Mouse (Mus musculus): ENCODE measurements around the gene Dnase1l1. TPM values are rescaled to one million over a fixed set of nuclear protein-coding genes. Genes with fewer than 3 reads are reported as not detected.

Gene Dnase1l1
- 1.5 and 2.7 TPM in 2 replicates for polyA plus RNA-seq (2015; fragmentation: Nextera tagmentation; extraction: Ambion mirVana)

DNA sequence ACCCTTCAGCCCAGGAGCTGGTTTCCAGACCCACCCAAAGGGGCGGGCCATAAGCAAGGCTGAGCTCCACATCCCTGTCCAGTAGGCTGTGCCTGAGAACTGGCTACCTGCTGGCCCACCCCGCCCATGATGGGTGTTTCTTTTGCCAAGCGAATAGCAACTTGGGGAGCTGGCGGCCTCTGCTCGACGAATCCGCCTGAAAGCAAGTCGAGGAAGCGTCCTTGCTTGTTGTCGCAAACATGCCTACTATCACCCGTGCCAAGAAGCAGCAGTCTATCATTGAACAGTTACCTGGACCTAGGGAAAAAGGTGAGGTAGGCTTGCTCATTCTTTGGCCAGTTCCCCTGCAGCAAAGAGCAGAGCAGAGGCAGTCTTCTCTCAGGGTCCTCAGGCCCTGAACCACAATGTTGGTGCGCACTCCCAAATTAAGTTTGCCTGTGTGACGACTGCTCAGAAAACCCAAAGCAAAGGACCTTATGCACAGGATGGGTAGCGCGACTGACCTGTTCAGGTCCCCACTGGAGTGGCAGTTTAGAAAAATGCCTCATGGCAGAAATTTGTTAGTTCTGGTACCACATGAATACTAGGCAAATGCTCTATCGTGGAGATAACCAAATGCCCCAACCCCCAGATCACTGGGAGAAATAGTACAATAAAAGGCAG is at the start of gene Dnase1l1, which contains the start of gene Taz:
Gene Dnase1l1 (minus strand): TSS at position 606 of the 663 bp plus-strand sequence.
Gene Taz (plus strand): TSS at position 181 of the 663 bp plus-strand sequence.
- WGBS: 13% methylated on average over 16 of the region's 16 CpGs
- Histone ChIP-seq H3K4me1 (peaks cover 17% of the 10 kb centered on the region), H3K27me3 (no peaks in the 10 kb centered on the region), H3K4me2 (peak within 1 kb of the TSS; percentile 72), H3K4me3 (peak within 1 kb of the TSS; percentile 57), H3K9me3 (replicated peaks) (no peaks in the 10 kb centered on the region), H3K27ac (peak within 1 kb of the TSS; percentile 78), H3K36me3 (ENCODE audit: poor library complexity, severe bottlenecking) (no peaks in the 10 kb centered on the region), H3K9ac (peak within 1 kb of the TSS; percentile 82)
- ATAC-seq: peak; percentile 63

- Histone ChIP-seq H3K27ac (peak overlapping the region; percentile 79), H3K4me3 (peak overlapping the region; percentile 58), H3K36me3 (ENCODE audit: poor library complexity, severe bottlenecking) (peaks cover 35% of the 10 kb centered on the region), H3K4me1 (peaks cover 35% of the 10 kb centered on the region), H3K9ac (peak overlapping the region; percentile 75), H3K27me3 (no peaks in the 10 kb centered on the region), H3K4me2 (peak overlapping the region; percentile 71), H3K9me3 (replicated peaks) (no peaks in the 10 kb centered on the region)
- 38% methylated on average over 2 of the region's 2 CpGs for WGBS
- ATAC-seq: no peak
These were observed 48.2 kb upstream of the Dnase1l1 start for GRCm38 (mm10) chrX:74330166-74330930.

GRCm38 (mm10) chrX:74329215-74329671 is 47.1 kb upstream of the Dnase1l1 start:
- H3K9me3 ChIP-seq (replicated peaks): no peaks in the 10 kb centered on the region
- peaks cover 24% of the 10 kb centered on the region for H3K36me3 ChIP-seq (ENCODE audit: poor library complexity, severe bottlenecking)
- H3K4me2 ChIP-seq: peak overlapping the region; percentile 71
- peak; percentile 57 for ATAC-seq
- peak overlapping the region; percentile 75 for H3K9ac ChIP-seq
- peak overlapping the region; percentile 79 for H3K27ac ChIP-seq
- no peaks in the 10 kb centered on the region for H3K27me3 ChIP-seq
- WGBS: 32% methylated on average over 10 of the region's 10 CpGs
- peaks cover 35% of the 10 kb centered on the region for H3K4me1 ChIP-seq
- peak overlapping the region; percentile 58 for H3K4me3 ChIP-seq

DNA sequence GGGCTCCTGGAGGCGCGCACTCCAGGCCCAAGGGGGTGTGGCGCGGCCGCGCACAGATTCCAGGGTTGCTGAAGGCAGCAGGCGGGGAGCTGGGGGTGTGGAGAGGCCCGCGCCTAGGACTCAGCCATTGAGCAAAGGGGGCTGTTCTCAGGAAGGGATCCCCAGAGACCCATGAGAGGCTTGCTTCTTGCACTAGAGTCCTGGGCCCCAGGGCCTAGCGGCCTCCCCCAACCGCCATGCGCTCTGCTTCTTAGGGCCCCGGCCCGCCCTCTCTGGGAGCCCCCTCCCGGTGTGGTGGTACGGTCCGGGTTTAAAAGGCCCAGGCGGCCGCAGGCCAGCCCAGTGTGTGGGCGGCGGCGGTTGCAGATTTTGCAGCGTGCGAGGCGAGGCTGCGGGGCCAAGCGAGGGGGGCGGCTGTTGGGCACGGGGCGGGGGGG is 46.6 kb upstream of the Dnase1l1 start, which contains the start of gene Plxna3:
Gene Plxna3 (plus strand): TSS at position 342 of the 437 bp plus-strand sequence.
- Histone ChIP-seq H3K27ac (peak within 1 kb of the TSS; percentile 79), H3K4me2 (peak within 1 kb of the TSS; percentile 71), H3K4me3 (peak within 1 kb of the TSS; percentile 58), H3K36me3 (ENCODE audit: poor library complexity, severe bottlenecking) (peaks cover 19% of the 10 kb centered on the region), H3K9ac (peak within 1 kb of the TSS; percentile 75), H3K4me1 (peaks cover 34% of the 10 kb centered on the region), H3K9me3 (replicated peaks) (no peaks in the 10 kb centered on the region), H3K27me3 (no peaks in the 10 kb centered on the region)
- 22% methylated on average over 19 of the region's 30 CpGs for WGBS
- ATAC-seq: peak; percentile 96

GRCm38 (mm10) chrX:74312540-74313464 is 30.7 kb upstream of the Dnase1l1 start, which contains the start of gene Fam50a:
Gene Fam50a, plus strand, starts transcription at chrX:74313033.
- Histone ChIP-seq H3K27ac (peak within 1 kb of the TSS; percentile 69), H3K36me3 (ENCODE audit: poor library complexity, severe bottlenecking) (peaks cover 37% of the 10 kb centered on the region), H3K27me3 (no peaks in the 10 kb centered on the region), H3K9me3 (replicated peaks) (no peaks in the 10 kb centered on the region), H3K4me2 (peak within 1 kb of the TSS; percentile 75), H3K4me1 (peaks cover 20% of the 10 kb centered on the region), H3K9ac (peak within 1 kb of the TSS; percentile 74), H3K4me3 (peak within 1 kb of the TSS; percentile 58)
- WGBS: 22% methylated on average over 59 of the region's 59 CpGs
- ATAC-seq: peak; percentile 97

GRCm38 (mm10) chrX:74304867-74305700 is 22.9 kb upstream of the Dnase1l1 start, which contains the start of gene Gdi1:
Gene Gdi1, plus strand, starts transcription at chrX:74304998.
- H3K4me1 ChIP-seq: peaks cover 24% of the 10 kb centered on the region
- peak within 1 kb of the TSS; percentile 78 for H3K9ac ChIP-seq
- peak within 1 kb of the TSS; percentile 67 for H3K4me2 ChIP-seq
- H3K27ac ChIP-seq: peak within 1 kb of the TSS; percentile 94
- peak within 1 kb of the TSS; percentile 65 for H3K4me3 ChIP-seq
- H3K36me3 ChIP-seq (ENCODE audit: poor library complexity, severe bottlenecking): peaks cover 70% of the 10 kb centered on the region
- no peaks in the 10 kb centered on the region for H3K9me3 ChIP-seq (replicated peaks)
- no peaks in the 10 kb centered on the region for H3K27me3 ChIP-seq
- WGBS: 19% methylated on average over 39 of the region's 41 CpGs
- peak; percentile 90 for ATAC-seq

- H3K36me3 ChIP-seq (ENCODE audit: poor library complexity, severe bottlenecking): peaks cover 40% of the 10 kb centered on the region
- WGBS: 88% methylated on average over 3 of the region's 3 CpGs
- H3K4me1 ChIP-seq: peaks cover 14% of the 10 kb centered on the region
- no peak overlapping the region for H3K9ac ChIP-seq
- no peak overlapping the region for H3K4me2 ChIP-seq
- H3K9me3 ChIP-seq (replicated peaks): no peaks in the 10 kb centered on the region
- H3K27ac ChIP-seq: no peak overlapping the region
- no peak for ATAC-seq
- H3K27me3 ChIP-seq: no peaks in the 10 kb centered on the region
- H3K4me3 ChIP-seq: no peak overlapping the region
These were observed 17.6 kb upstream of the Dnase1l1 start for GRCm38 (mm10) chrX:74299721-74300120.

GRCm38 (mm10) chrX:74298348-74298747 is 16.2 kb upstream of the Dnase1l1 start:
- Histone ChIP-seq H3K27me3 (no peaks in the 10 kb centered on the region), H3K4me2 (no peak overlapping the region), H3K27ac (no peak overlapping the region), H3K36me3 (ENCODE audit: poor library complexity, severe bottlenecking) (peaks cover 34% of the 10 kb centered on the region), H3K4me1 (peaks cover 8% of the 10 kb centered on the region; the same call in 1 of the 2 replicates), H3K9me3 (replicated peaks) (no peaks in the 10 kb centered on the region), H3K9ac (no peak overlapping the region), H3K4me3 (no peak overlapping the region)
- no peak for ATAC-seq
- 86% methylated on average over 1 of the region's 1 CpGs for WGBS

GRCm38 (mm10) chrX:74296538-74297448 is 14.7 kb upstream of the Dnase1l1 start, which contains the start of gene Atp6ap1:
Gene Atp6ap1, plus strand, starts transcription at chrX:74297097.
- peak within 1 kb of the TSS; percentile 81 for H3K9ac ChIP-seq
- WGBS: 16% methylated on average over 36 of the region's 37 CpGs

GRCm38 (mm10) chrX:74293431-74293830 is 11.3 kb upstream of the Dnase1l1 start:
- no peak overlapping the region for H3K4me3 ChIP-seq
- H3K36me3 ChIP-seq (ENCODE audit: poor library complexity, severe bottlenecking): peaks cover 11% of the 10 kb centered on the region; the same call in 1 of the 2 replicates
- no peaks in the 10 kb centered on the region for H3K27me3 ChIP-seq
- H3K4me1 ChIP-seq: peaks cover 8% of the 10 kb centered on the region; the same call in 1 of the 2 replicates
- no peak overlapping the region for H3K27ac ChIP-seq
- no peak for ATAC-seq
- no peak overlapping the region for H3K9ac ChIP-seq
- H3K4me2 ChIP-seq: no peak overlapping the region
- 86% methylated on average over 4 of the region's 4 CpGs for WGBS
- no peaks in the 10 kb centered on the region for H3K9me3 ChIP-seq (replicated peaks)

More at GRCm38 (mm10) chrX:74296538-74297448, 14.7 kb upstream of the Dnase1l1 start, which contains the start of gene Atp6ap1:
- H3K9me3 ChIP-seq (replicated peaks): no peaks in the 10 kb centered on the region
- H3K4me1 ChIP-seq: peaks cover 8% of the 10 kb centered on the region; the same call in 1 of the 2 replicates
- peak within 1 kb of the TSS; percentile 54 for H3K27ac ChIP-seq
- H3K4me2 ChIP-seq: peak within 1 kb of the TSS; percentile 71
- H3K27me3 ChIP-seq: no peaks in the 10 kb centered on the region
- H3K36me3 ChIP-seq (ENCODE audit: poor library complexity, severe bottlenecking): peaks cover 22% of the 10 kb centered on the region
- H3K4me3 ChIP-seq: peak within 1 kb of the TSS; percentile 65
- ATAC-seq: peak; percentile 99
